ENCODE assay signal across 24 mouse cellular contexts in genomic region chr9:42194939-42195338, GRCm38 (mm10).
A peak's percentile ranks its signal among the peaks of the same experiment; 100 is the strongest.
DNase-seq lines count a peak whose midpoint lies in the region; ATAC-seq and TF ChIP-seq lines count a peak whose summit lies in the region.
"Had no signal": no experiment of that assay in that cellular context is flagged by ENCODE, and none has a peak within 500 bp of the region (broad histone marks: within the 10 kb centered on the region; RNA-seq: fewer than 3 reads in every experiment).

No protein-coding gene starts in this region.

- no peak for DNase-seq in kidney, adult 8-10 months
- peak; percentile 31 for DNase-seq in lung, postnatal 25 days (ENCODE audit: low spot score)
- DNase-seq in lung, postnatal 14 days, result no peak
- peak; percentile 29 for DNase-seq in ZHBTc4 (ENCODE audit: low read depth, low spot score)
- no peak for DNase-seq in layer of hippocampus, adult 2 months (ENCODE audit: low spot score in 2 of 2)
- no peak for DNase-seq in adrenal gland, adult 18-20 months (ENCODE audit: low spot score in 2 of 2)
- DNase-seq: cerebellum, adult 11 months; cerebellum, adult 2 months; cerebellum, adult 9-11 months; cerebellum, postnatal 25 days; forebrain, postnatal 0 days; gastrocnemius, postnatal 10 days; gastrocnemius, postnatal 36 days had no signal

- TF ChIP-seq CTCF in layer of hippocampus, adult 2 months (conservative IDR thresholded peaks at IDR 0.05), result no peak

- WGBS in kidney, embryonic 15.5 days, result 88% methylated on average over 6 of the region's 6 CpGs
- WGBS in stomach, embryonic 16.5 days, result 74% methylated on average over 6 of the region's 6 CpGs

- H3K9me3 ChIP-seq in kidney, embryonic 15.5 days (replicated peaks), result no peaks in the 10 kb centered on the region
- no peaks in the 10 kb centered on the region for H3K9me3 ChIP-seq in stomach, embryonic 16.5 days (replicated peaks; ENCODE audit: control insufficient read depth, low read length)
- H3K9me3 ChIP-seq: embryonic facial prominence, embryonic 12.5 days; embryonic facial prominence, embryonic 15.5 days; heart, embryonic 12.5 days; heart, embryonic 15.5 days; hindbrain, embryonic 13.5 days had no signal

- peaks cover 4% of the 10 kb centered on the region; the same call in 1 of the 2 replicates for H3K4me1 ChIP-seq in kidney, embryonic 15.5 days
- H3K4me1 ChIP-seq in stomach, embryonic 16.5 days (ENCODE audit: control insufficient read depth, insufficient read depth, low read length), result 0 out of 2 replicates have a peak, but pooled peaks cover 2% of the 10 kb centered on the region
- H3K4me1 ChIP-seq: embryonic facial prominence, embryonic 12.5 days; embryonic facial prominence, embryonic 15.5 days had no signal

- no peak overlapping the region for H3K9ac ChIP-seq in kidney, embryonic 15.5 days
- H3K9ac ChIP-seq in stomach, embryonic 16.5 days (ENCODE audit: low read length), result no peak overlapping the region
- H3K9ac ChIP-seq: embryonic facial prominence, embryonic 12.5 days; embryonic facial prominence, embryonic 15.5 days; forebrain, postnatal 0 days; heart, embryonic 12.5 days; heart, embryonic 15.5 days; hindbrain, embryonic 13.5 days had no signal

- no peaks in the 10 kb centered on the region for H3K27me3 ChIP-seq in kidney, embryonic 15.5 days
- H3K27me3 ChIP-seq in stomach, embryonic 16.5 days (ENCODE audit: control insufficient read depth, insufficient read depth, low read length), result no peaks in the 10 kb centered on the region
- H3K27me3 ChIP-seq: embryonic facial prominence, embryonic 12.5 days; embryonic facial prominence, embryonic 15.5 days; heart, embryonic 12.5 days; heart, embryonic 15.5 days; hindbrain, embryonic 13.5 days had no signal

- H3K27ac ChIP-seq in kidney, embryonic 15.5 days, result peak overlapping the region; percentile 87
- peak overlapping the region; percentile 90 for H3K27ac ChIP-seq in stomach, embryonic 16.5 days (ENCODE audit: low read length)
- no peak overlapping the region for H3K27ac ChIP-seq in layer of hippocampus, adult 2 months
- H3K27ac ChIP-seq: embryonic facial prominence, embryonic 12.5 days; embryonic facial prominence, embryonic 15.5 days; heart, embryonic 15.5 days; hindbrain, embryonic 10.5 days had no signal

- no peak overlapping the region for H3K4me3 ChIP-seq in kidney, embryonic 15.5 days (replicated peaks)
- no peak overlapping the region for H3K4me3 ChIP-seq in stomach, embryonic 16.5 days (replicated peaks; ENCODE audit: low read length)
- no peak overlapping the region for H3K4me3 ChIP-seq in layer of hippocampus, adult 2 months
- H3K4me3 ChIP-seq: embryonic facial prominence, embryonic 12.5 days; embryonic facial prominence, embryonic 15.5 days; heart, embryonic 12.5 days; heart, embryonic 15.5 days; hindbrain, embryonic 10.5 days; hindbrain, embryonic 13.5 days had no signal

- no peak overlapping the region for H3K4me2 ChIP-seq in kidney, embryonic 15.5 days
- H3K4me2 ChIP-seq in stomach, embryonic 16.5 days (ENCODE audit: low read depth, low read length), result no peak overlapping the region
- H3K4me2 ChIP-seq: embryonic facial prominence, embryonic 12.5 days; embryonic facial prominence, embryonic 15.5 days; heart, embryonic 12.5 days; heart, embryonic 15.5 days; hindbrain, embryonic 13.5 days had no signal

- no peak for ATAC-seq in kidney, embryonic 15.5 days (replicated peaks; ENCODE audit: low FRiP score)
- ATAC-seq in stomach, embryonic 16.5 days (ENCODE audit: insufficient read depth, low FRiP score), result no peak
- ATAC-seq: CD4-positive, CD25-positive, alpha-beta regulatory T cell, adult 4 months; forebrain, embryonic 14.5 days; forebrain, postnatal 0 days; hindbrain, embryonic 16.5 days had no signal

- no peaks in the 10 kb centered on the region for H3K36me3 ChIP-seq in kidney, embryonic 15.5 days
- no peaks in the 10 kb centered on the region for H3K36me3 ChIP-seq in stomach, embryonic 16.5 days (ENCODE audit: control insufficient read depth, insufficient read depth, low read length)
- H3K36me3 ChIP-seq: embryonic facial prominence, embryonic 12.5 days; embryonic facial prominence, embryonic 15.5 days; heart, embryonic 12.5 days; heart, embryonic 15.5 days; hindbrain, embryonic 10.5 days; hindbrain, embryonic 13.5 days had no signal

Comparison
In these comparisons a context has a peak if more than half of its experiments do, and no peak if none do; other contexts are left out.
1. DNase-seq: peak in lung, postnatal 25 days (single experiment) and ZHBTc4 (single experiment); none in kidney, adult 8-10 months (0 of 2), lung, postnatal 14 days (single experiment), layer of hippocampus, adult 2 months (0 of 2) and adrenal gland, adult 18-20 months (0 of 2).